Mouse (Mus musculus): ENCODE results near the gene Cdca7. TPM values are rescaled to one million over a fixed set of nuclear protein-coding genes. Genes with fewer than 3 reads are reported as not detected.
A peak's percentile ranks its signal among the peaks of the same experiment; 100 is the strongest.

Cdca7 gene
- total RNA-seq, 1 experiment: 94.1 TPM

- Histone ChIP-seq H3K9ac (ENCODE audit: insufficient read depth, low read depth, low read length, poor library complexity, severe bottlenecking) (no peak overlapping the region), H3K4me3 (ENCODE audit: insufficient read depth in 1 of 2, low read depth in 1 of 2, low read length in 2 of 2, poor library complexity in 1 of 2, severe bottlenecking in 1 of 2) (no peak overlapping the region), H3K36me3 (ENCODE audit: control insufficient read depth, insufficient read depth, low read length, poor library complexity, severe bottlenecking) (no peaks in the 10 kb centered on the region), H3K4me1 (ENCODE audit: control insufficient read depth in 2 of 2, insufficient read depth in 2 of 2, low read length in 2 of 2, poor library complexity in 1 of 2) (peaks cover 2 to 15% of the 10 kb centered on the region in 2 experiments; a peak in 3 of 4 replicates), H3K27ac (ENCODE audit: insufficient read depth, low read depth, low read length, poor library complexity, severe bottlenecking) (no peak overlapping the region), H3K9me3 (ENCODE audit: control insufficient read depth, insufficient read depth, low read depth, low read length) (no peaks in the 10 kb centered on the region)
- in situ Hi-C loops (cut with MboI; ENCODE audit: low sequenced_read_pairs in 2 of 2, unreplicated experiment in 2 of 2): no loop called here
- no peak for DNase-seq (ENCODE audit: low read depth, low spot score)
- TF ChIP-seq ZNF384 (IDR thresholded peaks at IDR 0.05; ENCODE audit: low read depth, low read length) (no peak), ZC3H11A (IDR thresholded peaks at IDR 0.05; ENCODE audit: borderline replicate concordance, low read depth, low read length) (no peak), MAFK (IDR thresholded peaks at IDR 0.05; ENCODE audit: insufficient read depth, low read depth, low read length) (no peak), HCFC1 (IDR thresholded peaks at IDR 0.05; ENCODE audit: borderline replicate concordance, insufficient read depth, low read length) (no peak), CHD2 (IDR thresholded peaks at IDR 0.05; ENCODE audit: low read depth, low read length) (no peak)
Observed at GRCm38 (mm10) chr2:72508891-72509290, 32.9 kb downstream of the Cdca7 start.

GRCm38 (mm10) chr2:72515526-72515925 is 39.6 kb downstream of the Cdca7 start:
- Histone ChIP-seq H3K4me1 (ENCODE audit: control insufficient read depth in 2 of 2, insufficient read depth in 2 of 2, low read length in 2 of 2, poor library complexity in 1 of 2) (peaks cover 0 to 10% of the 10 kb centered on the region in 2 experiments; a peak in 3 of 4 replicates), H3K9ac (ENCODE audit: insufficient read depth, low read depth, low read length, poor library complexity, severe bottlenecking) (no peak overlapping the region), H3K9me3 (ENCODE audit: control insufficient read depth, insufficient read depth, low read depth, low read length) (no peaks in the 10 kb centered on the region), H3K36me3 (ENCODE audit: control insufficient read depth, insufficient read depth, low read length, poor library complexity, severe bottlenecking) (no peaks in the 10 kb centered on the region), H3K27ac (ENCODE audit: insufficient read depth, low read depth, low read length, poor library complexity, severe bottlenecking) (no peak overlapping the region; the same call in 1 of the 2 replicates), H3K4me3 (ENCODE audit: insufficient read depth in 1 of 2, low read depth in 1 of 2, low read length in 2 of 2, poor library complexity in 1 of 2, severe bottlenecking in 1 of 2) (peak overlapping the region in 1 of 2 experiments; percentile 38; a peak in 1 of 4 replicates)
- in situ Hi-C loops (cut with MboI; ENCODE audit: low sequenced_read_pairs in 2 of 2, unreplicated experiment in 2 of 2): no loop called here
- peak; percentile 40 for DNase-seq (ENCODE audit: low read depth, low spot score)
- TF ChIP-seq ZNF384 (IDR thresholded peaks at IDR 0.05; ENCODE audit: low read depth, low read length) (no peak), CHD2 (IDR thresholded peaks at IDR 0.05; ENCODE audit: low read depth, low read length) (no peak), MAFK (IDR thresholded peaks at IDR 0.05; ENCODE audit: insufficient read depth, low read depth, low read length) (no peak), ZC3H11A (IDR thresholded peaks at IDR 0.05; ENCODE audit: borderline replicate concordance, low read depth, low read length) (no peak), HCFC1 (IDR thresholded peaks at IDR 0.05; ENCODE audit: borderline replicate concordance, insufficient read depth, low read length) (no peak)

GRCm38 (mm10) chr2:72515971-72516719 is 40.2 kb downstream of the Cdca7 start:
- DNase-seq (ENCODE audit: low read depth, low spot score): peak; percentile 75
- H3K4me3 ChIP-seq (ENCODE audit: insufficient read depth in 1 of 2, low read depth in 1 of 2, low read length in 2 of 2, poor library complexity in 1 of 2, severe bottlenecking in 1 of 2): peak overlapping the region in 1 of 2 experiments; percentile 38; a peak in 2 of 4 replicates
- H3K4me1 ChIP-seq (ENCODE audit: control insufficient read depth in 2 of 2, insufficient read depth in 2 of 2, low read length in 2 of 2, poor library complexity in 1 of 2): peaks cover 0 to 10% of the 10 kb centered on the region in 2 experiments; a peak in 3 of 4 replicates
- peak overlapping the region; percentile 50; the same call in 1 of the 2 replicates for H3K9ac ChIP-seq (ENCODE audit: insufficient read depth, low read depth, low read length, poor library complexity, severe bottlenecking)
- TF ChIP-seq ZC3H11A (IDR thresholded peaks at IDR 0.05; ENCODE audit: borderline replicate concordance, low read depth, low read length) (peak; percentile 81; the same call in 1 of the 2 replicates), CHD2 (IDR thresholded peaks at IDR 0.05; ENCODE audit: low read depth, low read length) (no peak), MAFK (IDR thresholded peaks at IDR 0.05; ENCODE audit: insufficient read depth, low read depth, low read length) (no peak)
- H3K27ac ChIP-seq (ENCODE audit: insufficient read depth, low read depth, low read length, poor library complexity, severe bottlenecking): peak overlapping the region; percentile 78; the same call in 1 of the 2 replicates
- in situ Hi-C loops (cut with MboI; ENCODE audit: low sequenced_read_pairs in 2 of 2, unreplicated experiment in 2 of 2): no loop called here
- no peaks in the 10 kb centered on the region for H3K36me3 ChIP-seq (ENCODE audit: control insufficient read depth, insufficient read depth, low read length, poor library complexity, severe bottlenecking)
- H3K9me3 ChIP-seq (ENCODE audit: control insufficient read depth, insufficient read depth, low read depth, low read length): no peaks in the 10 kb centered on the region

- in situ Hi-C loops (cut with MboI; ENCODE audit: low sequenced_read_pairs in 2 of 2, unreplicated experiment in 2 of 2): no loop called here
- no peaks in the 10 kb centered on the region for H3K36me3 ChIP-seq (ENCODE audit: control insufficient read depth, insufficient read depth, low read length, poor library complexity, severe bottlenecking)
- H3K27ac ChIP-seq (ENCODE audit: insufficient read depth, low read depth, low read length, poor library complexity, severe bottlenecking): no peak overlapping the region
- TF ChIP-seq CHD2 (IDR thresholded peaks at IDR 0.05; ENCODE audit: low read depth, low read length) (no peak), MAFK (IDR thresholded peaks at IDR 0.05; ENCODE audit: insufficient read depth, low read depth, low read length) (no peak), HCFC1 (IDR thresholded peaks at IDR 0.05; ENCODE audit: borderline replicate concordance, insufficient read depth, low read length) (no peak), ZC3H11A (IDR thresholded peaks at IDR 0.05; ENCODE audit: borderline replicate concordance, low read depth, low read length) (no peak), ZNF384 (IDR thresholded peaks at IDR 0.05; ENCODE audit: low read depth, low read length) (no peak)
- H3K9ac ChIP-seq (ENCODE audit: insufficient read depth, low read depth, low read length, poor library complexity, severe bottlenecking): no peak overlapping the region
- no peak for DNase-seq (ENCODE audit: low read depth, low spot score)
- H3K4me1 ChIP-seq (ENCODE audit: control insufficient read depth in 2 of 2, insufficient read depth in 2 of 2, low read length in 2 of 2, poor library complexity in 1 of 2): peaks cover under 1 to 10% of the 10 kb centered on the region in 2 experiments; a peak in 3 of 4 replicates
- no peaks in the 10 kb centered on the region for H3K9me3 ChIP-seq (ENCODE audit: control insufficient read depth, insufficient read depth, low read depth, low read length)
- H3K4me3 ChIP-seq (ENCODE audit: insufficient read depth in 1 of 2, low read depth in 1 of 2, low read length in 2 of 2, poor library complexity in 1 of 2, severe bottlenecking in 1 of 2): peak overlapping the region in 1 of 2 experiments; percentile 35; a peak in 2 of 4 replicates
Observed at GRCm38 (mm10) chr2:72516720-72517089, 40.7 kb downstream of the Cdca7 start.
